Mouse (Mus musculus) kidney, embryonic 16.5 days (tissue): ENCODE measurements around the gene Plppr1. TPM values are rescaled to one million over a fixed set of nuclear protein-coding genes. Genes with fewer than 3 reads are reported as not detected.

ENCODE experiments used
- ATAC-seq: fragments of 200-750 bp; cut with Nextera tagmentation; 2 replicates; pipeline ENCODE4 v1.8.0; 2017; ENCODE audit warnings: moderate TSS enrichment; ENCODE audit not compliant: low FRiP score, low TSS enrichment
- H3K27ac ChIP-seq: fragments of 300-500 bp; sonication (generic); 2 replicates; pipeline ENCODE4 v1.5.1; 2014; ENCODE audit warnings: low read length
- H3K27me3 ChIP-seq: fragments of 300-500 bp; sonication (generic); 2 replicates; pipeline ENCODE4 v1.6.1; 2014; ENCODE audit warnings: low read length, control low read depth, mixed read lengths; ENCODE audit not compliant: insufficient read depth
- H3K36me3 ChIP-seq: fragments of 300-500 bp; sonication (generic); 2 replicates; pipeline ENCODE4 v1.6.1; 2014; ENCODE audit warnings: low read length, control low read depth, mixed read lengths; ENCODE audit not compliant: insufficient read depth
- H3K4me1 ChIP-seq: fragments of 300-500 bp; sonication (generic); 2 replicates; pipeline ENCODE4 v1.6.1; 2014; ENCODE audit warnings: low read length, control low read depth, mixed read lengths; ENCODE audit not compliant: insufficient read depth
- H3K4me2 ChIP-seq: fragments of 300-500 bp; sonication (generic); replicated peaks from 2 replicates; pipeline ENCODE4 v1.6.1; 2014; ENCODE audit warnings: low read depth, low read length
- H3K4me3 ChIP-seq: fragments of 300-500 bp; sonication (generic); 2 replicates; pipeline ENCODE4 v1.5.1; 2014; ENCODE audit warnings: mild to moderate bottlenecking, low read length
- H3K9ac ChIP-seq: fragments of 300-500 bp; sonication (generic); replicated peaks from 2 replicates; pipeline ENCODE4 v1.6.1; 2014; ENCODE audit warnings: low read length
- H3K9me3 ChIP-seq: fragments of 300-500 bp; sonication (generic); 2 replicates; pipeline ENCODE4 v1.6.1; 2016; ENCODE audit warnings: low read length, control low read depth
- WGBS: fragments of 180-500 bp; shearing (Covaris S2); extraction: QIAGEN DNeasy Blood & Tissue Kit; methylation state at CpG from one replicate; pipeline ENCODE4 v1.1.7; 2014; 5-methylcytosine and 5-hydroxymethylcytosine counted together
- polyA plus RNA-seq: library from polyadenylated mRNA; unstranded; fragments of >200 nt; fragmentation: Nextera tagmentation; extraction: Ambion mirVana; gene quantifications from 2 replicates; pipeline ENCODE4 v1.2.1, GENCODE M21; 2015

Plppr1 gene
- polyA plus RNA-seq, 1 experiment from 2014 or later, result 6.3 TPM

DNA sequence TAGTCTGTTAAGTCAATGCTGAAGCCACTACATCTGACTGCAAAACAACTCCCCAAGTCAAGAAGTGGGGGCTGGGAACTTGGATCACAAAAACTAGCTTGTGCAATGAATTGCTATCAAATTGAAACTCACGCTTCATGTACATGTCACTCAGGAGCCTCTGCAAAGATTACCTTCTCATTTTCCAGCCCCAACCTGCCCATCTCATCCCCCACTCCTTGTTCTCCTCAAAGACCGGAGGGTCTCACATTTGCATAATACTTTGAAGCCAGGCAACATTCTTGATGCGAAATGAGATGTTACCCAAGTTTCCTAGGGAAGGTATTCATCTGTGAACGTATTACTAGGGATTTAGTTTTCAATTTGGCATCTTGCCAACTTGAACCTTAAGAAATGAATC, 10.4 kb downstream of the Plppr1 start:
- no peaks in the 10 kb centered on the region for H3K9me3 ChIP-seq
- ATAC-seq, result no peak
- no peaks in the 10 kb centered on the region for H3K27me3 ChIP-seq
- no peak overlapping the region for H3K9ac ChIP-seq
- no peak overlapping the region for H3K4me2 ChIP-seq
- H3K4me1 ChIP-seq, result no peaks in the 10 kb centered on the region
- no peak overlapping the region for H3K4me3 ChIP-seq
- no peak overlapping the region for H3K27ac ChIP-seq
- 79% methylated on average over 4 of the region's 4 CpGs for WGBS
- no peaks in the 10 kb centered on the region for H3K36me3 ChIP-seq

DNA sequence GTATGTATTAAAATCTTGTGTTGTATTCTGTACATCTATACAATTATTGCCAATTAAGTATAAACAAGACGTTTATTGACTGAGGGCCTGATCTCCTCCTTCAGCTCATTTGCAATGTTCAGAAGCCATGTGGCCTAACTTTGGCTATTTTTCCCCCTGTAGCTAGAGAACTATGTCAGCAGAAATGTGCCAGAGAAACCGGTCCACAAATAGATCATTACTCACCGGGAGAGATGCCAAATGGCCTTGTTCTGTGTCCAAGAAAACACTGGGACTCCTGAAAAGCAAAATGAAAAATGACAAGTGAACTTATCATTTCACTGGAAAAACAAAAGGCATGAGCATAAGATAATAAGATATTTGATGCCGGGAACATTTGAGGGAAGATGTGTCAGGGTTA, 13.8 kb downstream of the Plppr1 start:
- no peak overlapping the region for H3K4me2 ChIP-seq
- WGBS, result 70% methylated on average over 4 of the region's 4 CpGs
- no peaks in the 10 kb centered on the region for H3K36me3 ChIP-seq
- no peaks in the 10 kb centered on the region for H3K27me3 ChIP-seq
- no peaks in the 10 kb centered on the region for H3K4me1 ChIP-seq
- ATAC-seq, result no peak
- H3K9ac ChIP-seq, result no peak overlapping the region
- H3K27ac ChIP-seq, result no peak overlapping the region
- no peaks in the 10 kb centered on the region for H3K9me3 ChIP-seq
- no peak overlapping the region for H3K4me3 ChIP-seq

DNA sequence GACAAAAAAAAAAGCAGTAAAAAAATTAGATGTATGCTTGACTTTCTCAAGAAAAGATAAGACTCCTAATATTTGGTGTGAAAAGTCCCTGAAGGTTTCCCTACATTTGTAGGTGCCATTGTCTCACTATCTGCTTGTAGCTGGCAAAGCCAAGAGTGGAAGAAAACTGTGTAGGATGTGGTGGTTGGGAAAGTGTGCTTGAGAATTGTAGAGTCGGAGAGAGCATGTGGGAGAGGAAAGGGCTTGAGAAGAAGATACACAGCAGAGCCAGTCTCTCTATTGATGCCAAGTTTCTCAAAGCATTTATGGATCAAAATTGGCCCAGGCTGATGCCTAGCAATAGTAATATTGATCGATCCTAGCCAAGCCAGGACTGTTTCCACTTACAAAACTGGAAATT, 16.8 kb downstream of the Plppr1 start:
- Histone ChIP-seq H3K27ac (no peak overlapping the region), H3K4me3 (no peak overlapping the region), H3K9ac (no peak overlapping the region), H3K27me3 (no peaks in the 10 kb centered on the region), H3K4me2 (no peak overlapping the region), H3K36me3 (no peaks in the 10 kb centered on the region), H3K4me1 (no peaks in the 10 kb centered on the region), H3K9me3 (no peaks in the 10 kb centered on the region)
- ATAC-seq, result no peak
- 94% methylated on average over 2 of the region's 2 CpGs for WGBS

DNA sequence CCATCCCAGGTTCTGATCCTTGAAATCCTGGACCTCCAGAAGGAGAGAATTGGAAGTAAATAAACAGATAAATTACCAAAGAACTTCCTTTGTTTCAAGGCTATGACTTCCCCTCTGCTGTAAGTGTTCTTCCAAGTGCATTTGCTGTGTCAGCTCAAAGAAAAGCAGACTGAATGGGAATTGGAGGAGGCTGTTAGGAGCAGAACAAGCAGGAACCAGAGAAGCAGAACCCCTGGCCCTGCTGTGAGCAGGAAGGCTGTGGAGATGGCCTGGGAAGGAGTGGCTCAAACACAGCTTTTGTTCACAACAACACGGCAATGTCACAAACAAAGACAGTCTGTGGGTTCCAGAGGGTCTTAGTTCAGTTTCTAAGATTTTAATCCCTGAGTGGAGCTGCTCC, 20.3 kb downstream of the Plppr1 start:
- Histone ChIP-seq H3K9me3 (no peaks in the 10 kb centered on the region), H3K9ac (no peak overlapping the region), H3K27me3 (no peaks in the 10 kb centered on the region), H3K4me2 (no peak overlapping the region), H3K4me3 (no peak overlapping the region), H3K27ac (no peak overlapping the region), H3K36me3 (no peaks in the 10 kb centered on the region), H3K4me1 (no peaks in the 10 kb centered on the region)
- 52% methylated on average over 1 of the region's 1 CpGs for WGBS
- ATAC-seq, result no peak

DNA sequence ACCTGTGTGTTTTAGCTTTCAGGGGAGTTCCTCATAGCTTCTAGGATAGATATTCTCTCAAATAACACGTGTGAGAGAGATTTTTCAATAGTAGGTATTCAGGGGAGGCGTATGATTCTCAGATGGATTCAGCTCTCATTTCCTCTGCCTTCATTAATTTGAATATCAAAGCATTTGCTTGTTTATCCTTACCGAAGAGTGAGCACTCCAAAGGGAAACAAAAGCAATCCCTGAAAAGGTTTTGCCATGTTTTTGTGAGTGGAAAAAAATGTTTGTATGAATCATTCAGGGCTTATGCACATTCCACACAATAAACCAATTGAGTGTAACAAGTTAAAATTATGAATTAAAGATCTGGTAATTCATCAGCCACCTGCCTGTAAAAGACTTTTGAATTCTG, 29.1 kb downstream of the Plppr1 start:
- Histone ChIP-seq H3K36me3 (no peaks in the 10 kb centered on the region), H3K9ac (no peak overlapping the region), H3K4me1 (no peaks in the 10 kb centered on the region), H3K27ac (no peak overlapping the region), H3K4me2 (no peak overlapping the region), H3K4me3 (no peak overlapping the region), H3K9me3 (no peaks in the 10 kb centered on the region), H3K27me3 (no peaks in the 10 kb centered on the region)
- no peak for ATAC-seq
- WGBS, result 60% methylated on average over 3 of the region's 3 CpGs

DNA sequence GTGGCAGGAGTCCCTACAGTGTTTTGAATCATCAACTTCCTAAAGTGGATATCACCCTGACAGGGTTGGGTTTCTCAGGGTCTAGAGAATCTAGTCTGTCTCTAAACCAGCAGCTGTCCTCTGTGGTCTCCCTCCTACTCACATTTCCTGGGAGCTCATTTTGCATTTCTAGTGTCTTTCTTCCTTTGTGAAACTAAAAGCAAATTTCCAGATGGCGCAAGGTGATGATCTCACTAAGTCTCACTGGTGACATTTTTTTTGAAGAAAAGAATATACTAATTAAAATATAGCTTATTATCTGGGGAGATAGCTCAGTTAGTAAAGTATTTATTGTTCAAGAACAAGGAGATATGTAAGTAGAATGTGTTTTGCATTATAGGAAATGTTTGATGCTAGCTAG, 31.4 kb downstream of the Plppr1 start:
- Histone ChIP-seq H3K4me1 (no peaks in the 10 kb centered on the region), H3K4me3 (no peak overlapping the region), H3K4me2 (no peak overlapping the region), H3K9ac (no peak overlapping the region), H3K27me3 (no peaks in the 10 kb centered on the region), H3K36me3 (no peaks in the 10 kb centered on the region), H3K9me3 (no peaks in the 10 kb centered on the region), H3K27ac (no peak overlapping the region)
- no peak for ATAC-seq
- 83% methylated on average over 1 of the region's 1 CpGs for WGBS

GRCm38 (mm10) chr4:49099448-49099847, 40.4 kb downstream of the Plppr1 start:
- ATAC-seq, result no peak; the same call in 1 of the 2 replicates
- 56% methylated on average over 2 of the region's 2 CpGs for WGBS

DNA sequence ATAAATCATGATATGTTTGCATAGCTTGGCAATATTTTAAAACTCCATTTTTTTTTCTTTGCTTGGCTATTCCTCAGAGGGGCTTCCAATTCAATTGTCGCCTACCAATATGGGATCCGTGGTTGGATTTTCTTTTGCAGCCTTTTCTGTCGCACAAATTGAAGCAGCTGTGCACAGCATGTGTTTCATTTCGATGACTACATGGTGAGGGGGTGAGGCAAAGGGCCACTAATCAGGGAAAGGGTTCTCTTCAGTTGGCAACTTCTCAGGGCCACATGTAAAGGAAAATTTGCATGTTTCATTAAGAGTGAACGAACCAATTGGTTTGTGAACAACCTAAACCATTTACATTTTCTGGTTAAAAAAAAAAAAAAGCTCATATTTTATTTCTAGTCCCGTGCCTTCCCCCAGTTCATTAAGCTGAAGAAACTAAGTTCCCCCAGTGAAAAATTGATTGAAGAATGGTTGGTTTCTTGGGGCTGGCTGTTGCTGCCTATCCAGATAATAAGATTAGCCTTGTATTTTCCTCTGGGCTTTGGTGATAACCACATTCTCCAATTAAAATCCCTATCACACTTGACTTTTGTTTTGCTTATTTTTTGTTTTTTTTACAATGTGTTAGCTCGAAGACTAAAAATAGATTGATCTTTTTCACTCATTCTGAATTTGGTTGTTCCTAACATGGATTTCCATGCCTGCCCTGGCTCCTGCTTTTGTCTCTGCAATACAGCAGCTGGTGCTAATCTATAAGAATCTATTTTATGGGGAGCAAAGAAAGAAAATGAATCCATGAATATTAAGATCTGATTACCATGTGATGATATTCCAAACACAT, 43.1 kb downstream of the Plppr1 start:
- no peaks in the 10 kb centered on the region for H3K36me3 ChIP-seq
- 58% methylated on average over 7 of the region's 7 CpGs for WGBS
- H3K4me1 ChIP-seq, result no peaks in the 10 kb centered on the region
- ATAC-seq, result no peak
- no peaks in the 10 kb centered on the region for H3K9me3 ChIP-seq
- no peak overlapping the region for H3K4me2 ChIP-seq
- H3K27me3 ChIP-seq, result no peaks in the 10 kb centered on the region
- H3K9ac ChIP-seq, result no peak overlapping the region
- H3K27ac ChIP-seq, result no peak overlapping the region
- no peak overlapping the region for H3K4me3 ChIP-seq

More at GRCm38 (mm10) chr4:49099448-49099847, 40.4 kb downstream of the Plppr1 start:
- H3K4me3 ChIP-seq, result no peak overlapping the region
- no peaks in the 10 kb centered on the region for H3K36me3 ChIP-seq
- no peak overlapping the region for H3K9ac ChIP-seq
- H3K4me1 ChIP-seq, result no peaks in the 10 kb centered on the region
- H3K27me3 ChIP-seq, result no peaks in the 10 kb centered on the region
- no peak overlapping the region for H3K4me2 ChIP-seq
- no peaks in the 10 kb centered on the region for H3K9me3 ChIP-seq
- H3K27ac ChIP-seq, result no peak overlapping the region

DNA sequence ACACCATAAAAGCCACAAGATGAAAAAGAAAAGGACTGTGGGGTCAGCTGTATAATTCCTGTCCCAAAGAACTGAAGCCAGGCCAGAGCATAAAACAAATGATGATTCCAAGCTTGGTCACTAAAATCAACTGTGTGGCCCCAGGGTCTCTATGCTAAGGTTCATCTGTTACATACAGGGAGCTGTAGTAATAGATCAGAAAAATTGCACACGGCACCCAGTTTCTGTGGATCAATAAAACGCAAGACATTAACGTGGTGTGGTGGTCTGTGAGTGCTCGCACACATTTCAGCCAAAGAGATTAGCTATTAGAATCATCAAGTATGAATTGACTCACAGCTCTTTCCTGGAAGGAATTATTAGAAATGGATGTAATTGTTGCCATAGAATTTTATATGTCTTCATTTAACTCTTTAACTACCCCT, 43.7 kb downstream of the Plppr1 start:
- 87% methylated on average over 4 of the region's 4 CpGs for WGBS
- H3K36me3 ChIP-seq, result no peaks in the 10 kb centered on the region

GRCm38 (mm10) chr4:49104860-49105259, 45.8 kb downstream of the Plppr1 start:
- Histone ChIP-seq H3K9ac (no peak overlapping the region), H3K9me3 (no peaks in the 10 kb centered on the region), H3K4me1 (peaks cover 17% of the 10 kb centered on the region), H3K27ac (no peak overlapping the region; the same call in 1 of the 2 replicates), H3K4me3 (no peak overlapping the region), H3K4me2 (no peak overlapping the region), H3K36me3 (no peaks in the 10 kb centered on the region), H3K27me3 (no peaks in the 10 kb centered on the region)
- WGBS, result 62% methylated on average over 8 of the region's 8 CpGs
- peak; percentile 86; the same call in 1 of the 2 replicates for ATAC-seq

More for the DNA sequence above, 43.7 kb downstream of the Plppr1 start:
- no peak overlapping the region for H3K9ac ChIP-seq
- peaks cover 3% of the 10 kb centered on the region; the same call in 1 of the 2 replicates for H3K4me1 ChIP-seq
- no peaks in the 10 kb centered on the region for H3K27me3 ChIP-seq
- no peak overlapping the region for H3K4me2 ChIP-seq
- no peak overlapping the region for H3K27ac ChIP-seq
- ATAC-seq, result no peak
- no peak overlapping the region for H3K4me3 ChIP-seq
- no peaks in the 10 kb centered on the region for H3K9me3 ChIP-seq
